Comparison of ENCODE assay signal across 7 mouse cellular contexts in the genomic region with DNA sequence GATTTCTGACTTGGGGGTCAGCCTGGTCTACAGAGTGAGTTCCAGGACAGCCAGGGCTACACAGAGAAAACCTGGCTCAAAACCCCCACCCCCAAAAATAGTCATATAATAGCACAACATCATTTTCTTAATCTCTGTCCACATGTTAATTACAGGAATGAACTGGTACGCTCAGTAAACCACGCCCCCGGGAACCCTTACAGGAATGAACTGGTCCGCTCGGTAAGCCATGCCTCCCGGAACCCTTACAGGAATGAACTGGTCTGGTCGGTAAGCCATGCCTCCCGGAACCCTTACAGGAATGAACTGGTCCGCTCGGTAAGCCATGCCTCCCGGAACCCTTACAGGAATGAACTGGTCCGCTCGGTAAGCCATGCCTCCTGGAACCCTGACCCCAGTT. TPM values are rescaled to one million over a fixed set of nuclear protein-coding genes. Genes with fewer than 3 reads are reported as not detected.
"Had no signal": no experiment of that assay in that cellular context is flagged by ENCODE, and none has a peak within 500 bp of the region (broad histone marks: within the 10 kb centered on the region; RNA-seq: fewer than 3 reads in every experiment).

No protein-coding gene starts in this region.

RNA-seq across cellular contexts. Expression of a gene that starts 45.7 kb away (rescaled TPM):
- total RNA-seq: liver, adult 2 months; megakaryocyte-erythroid progenitor cell, adult 5-6 weeks; monocyte, adult 5-6 weeks had no signal
- polyA plus RNA-seq: limb, embryonic 10.5 days; liver, adult 2 months; liver, embryonic 14.5 days; macrophage; myocyte had no signal
